Mouse (Mus musculus) T-helper 1 cell (primary cell): Measurements from ENCODE around the gene Ttn.

Experiments used
- in situ Hi-C: fragments of 300-600 bp; cut with MboI, MseI; formaldehyde crosslinking; loops from one replicate; pipeline ENCODE4 v1.15.1; 2025; ENCODE audit warnings: high pct_unique_total_duplicates

Gene Ttn

DNA sequence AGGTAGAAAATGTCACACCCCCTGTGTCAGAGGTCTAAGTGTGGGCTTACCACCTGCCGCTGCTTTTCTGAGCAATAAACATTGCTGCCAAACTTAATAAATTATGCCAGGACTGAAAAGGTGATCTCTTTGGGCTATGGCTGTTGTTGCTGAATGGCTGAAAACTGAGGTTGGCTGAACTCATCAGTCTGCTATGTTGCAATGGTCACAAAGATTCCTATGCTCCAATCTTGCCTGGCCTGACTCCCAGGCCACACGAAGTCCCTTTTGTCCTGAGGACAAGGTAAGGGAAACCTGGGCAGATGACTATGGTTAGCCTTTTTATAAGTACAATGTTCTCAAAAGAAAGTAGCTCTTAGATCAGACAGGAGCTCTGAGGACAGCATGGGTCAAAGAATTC lies 16.3 kb downstream of the Ttn start:
- in situ Hi-C loops: loop anchor here (25.0 kb wide), 1 partner anchor 371 kb away; no protein-coding TSS in a partner anchor

DNA sequence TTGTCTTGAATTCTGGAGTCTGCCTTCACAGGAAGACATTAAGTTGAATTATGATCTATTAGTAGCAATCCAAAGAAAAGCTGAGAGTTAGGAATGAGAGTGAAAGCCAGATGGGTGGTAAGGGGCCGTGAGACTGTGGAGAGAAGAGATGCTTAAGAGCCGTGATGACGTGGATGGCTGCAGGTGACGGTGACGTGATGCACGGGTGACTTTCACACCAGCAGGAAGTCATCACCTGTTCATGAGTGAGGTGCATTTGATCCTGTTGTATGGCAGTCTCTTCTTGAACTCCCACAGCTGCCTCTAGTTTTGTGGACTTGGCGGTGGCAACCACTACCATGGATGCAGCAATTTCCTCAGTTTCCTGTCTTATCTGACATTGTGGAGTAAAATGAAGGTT lies 16.8 kb downstream of the Ttn start:
- in situ Hi-C loops: loop anchor here (25.0 kb wide), 1 partner anchor 372 kb away; no protein-coding TSS in a partner anchor

DNA sequence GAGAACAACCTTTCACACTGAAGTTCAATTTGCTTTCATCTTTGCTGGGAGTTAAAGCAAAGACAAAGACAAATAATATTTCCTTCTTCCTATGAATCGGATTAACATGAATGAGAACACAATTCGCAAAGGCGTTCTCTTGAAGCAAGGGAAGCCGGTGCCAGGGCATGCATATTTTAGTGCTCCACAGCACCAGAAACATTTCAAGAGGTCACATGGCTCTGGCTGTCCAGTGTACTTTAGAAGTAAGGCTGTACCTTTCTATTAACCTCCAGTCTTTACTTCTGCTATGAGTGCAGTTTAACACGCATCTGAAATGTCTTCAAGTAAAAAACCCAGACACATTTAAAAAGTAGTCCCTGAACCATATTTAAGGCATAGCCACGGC lies 20.3 kb downstream of the Ttn start:
- in situ Hi-C loops: loop anchor here (25.0 kb wide), 1 partner anchor 375 kb away; no protein-coding TSS in a partner anchor

DNA sequence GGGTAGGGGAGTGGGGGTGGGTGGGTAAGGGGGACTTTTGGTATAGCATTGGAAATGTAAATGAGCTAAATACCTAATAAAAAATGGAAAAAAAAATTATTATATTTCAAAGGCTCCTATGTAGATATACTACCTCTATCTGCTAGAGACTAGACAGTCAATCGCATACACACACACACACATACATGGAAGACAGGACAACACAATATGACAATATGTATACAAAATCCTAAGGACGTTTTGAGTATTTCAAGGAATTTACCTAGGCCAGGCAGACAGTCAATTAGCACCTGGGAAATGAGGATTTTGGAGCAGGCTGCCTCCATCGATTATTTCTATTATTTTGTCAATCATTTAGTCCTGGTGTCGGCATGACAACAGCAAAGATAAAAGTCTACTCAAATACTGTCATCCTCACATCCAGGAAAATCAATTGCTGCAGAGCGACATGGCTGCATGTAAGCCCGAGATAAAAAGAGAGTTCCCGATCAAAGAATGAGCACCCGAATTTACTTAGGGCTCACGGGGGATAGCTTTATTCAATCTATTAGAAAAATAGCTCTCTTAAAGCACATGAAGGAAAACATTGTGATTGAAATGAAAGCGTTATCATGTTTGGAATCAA lies 20.8 kb downstream of the Ttn start:
- in situ Hi-C loops: loop anchor here (25.0 kb wide), 1 partner anchor 376 kb away; no protein-coding TSS in a partner anchor

DNA sequence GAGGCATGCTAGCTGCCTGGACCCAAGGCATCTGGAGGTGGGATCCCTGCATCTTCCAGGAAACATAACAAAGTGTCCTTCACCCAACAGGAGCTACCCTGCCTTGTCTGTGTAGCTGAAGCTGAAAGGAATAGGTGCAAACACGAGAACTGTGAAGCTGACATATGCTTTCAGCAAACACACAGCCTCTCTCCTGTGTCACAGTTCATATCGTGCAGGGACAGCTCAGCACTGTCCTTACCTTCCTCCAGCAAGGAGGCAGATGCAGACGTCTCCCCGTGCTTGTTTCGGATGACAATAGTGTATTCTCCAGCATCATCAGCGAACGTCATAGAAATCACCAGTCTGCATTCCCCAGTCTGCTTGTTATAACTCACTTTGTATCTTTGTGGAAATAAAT lies 32.6 kb downstream of the Ttn start:
- in situ Hi-C loops: loop anchor here (25.0 kb wide), 1 partner anchor 388 kb away; no protein-coding TSS in a partner anchor

DNA sequence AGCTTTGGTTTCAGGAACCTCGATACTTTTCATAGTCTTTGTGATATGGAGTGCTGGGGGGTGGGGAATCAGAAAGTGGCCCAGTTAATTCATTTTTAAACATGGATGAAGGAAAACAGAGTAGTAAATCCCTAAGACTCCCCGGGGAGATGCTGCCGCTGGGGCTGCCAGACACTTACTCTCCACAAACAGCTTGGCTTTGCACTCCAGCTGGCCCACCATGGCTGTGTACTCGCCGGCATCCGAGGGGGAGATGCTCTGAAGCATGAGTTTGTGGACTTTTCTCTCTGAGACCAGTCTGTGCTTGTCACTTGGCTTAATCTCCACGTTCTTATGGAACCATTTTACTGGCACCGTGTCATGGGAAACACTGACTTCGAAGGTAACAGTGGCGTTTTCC lies 43.8 kb downstream of the Ttn start:
- in situ Hi-C loops: no loop called here

DNA sequence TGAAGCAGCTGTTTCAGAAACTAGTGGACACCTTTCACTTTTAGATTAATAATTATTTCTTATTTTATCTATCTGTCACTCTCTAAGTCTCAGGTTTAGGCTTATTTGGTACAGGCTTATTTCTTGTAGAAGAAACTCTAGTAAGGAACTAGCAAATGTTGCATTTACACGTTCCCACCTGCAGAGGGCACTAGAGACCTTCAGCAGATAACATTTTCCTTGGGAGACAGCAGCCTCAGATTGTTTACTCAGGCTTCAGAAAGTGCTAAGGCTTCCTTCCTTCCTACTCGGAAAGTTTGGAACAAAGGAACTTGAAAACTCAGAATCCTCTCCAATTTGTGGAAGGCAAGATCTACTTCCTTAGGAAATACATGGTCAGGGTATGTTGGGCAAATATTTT lies 52.6 kb downstream of the Ttn start:
- in situ Hi-C loops: loop anchor here (5.0 to 10.0 kb wide), 2 partner anchors 53 to 655 kb away; partner anchors contain the start of gene Ttn

DNA sequence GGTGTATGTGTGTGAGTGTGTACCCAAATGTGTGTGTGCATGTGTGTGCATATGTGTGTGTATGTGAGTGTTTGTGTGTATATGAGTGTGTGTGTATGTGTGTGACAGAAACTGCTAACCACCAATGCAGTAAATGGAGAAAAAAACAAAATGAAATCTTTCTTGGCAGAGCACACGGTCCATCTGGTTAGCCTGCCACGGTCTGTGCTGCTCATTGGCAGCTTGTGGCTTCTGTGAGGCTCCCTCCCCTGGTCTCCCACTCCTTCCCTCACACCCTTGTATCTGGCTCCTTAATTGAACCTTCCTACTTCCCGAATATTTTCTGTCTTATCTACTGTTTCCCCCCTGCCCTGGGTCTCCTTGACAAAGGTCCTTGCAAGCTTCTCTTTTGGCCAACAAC lies 53.5 kb downstream of the Ttn start:
- in situ Hi-C loops: loop anchor here (10.0 kb wide), 1 partner anchor 656 kb away; no protein-coding TSS in a partner anchor

DNA sequence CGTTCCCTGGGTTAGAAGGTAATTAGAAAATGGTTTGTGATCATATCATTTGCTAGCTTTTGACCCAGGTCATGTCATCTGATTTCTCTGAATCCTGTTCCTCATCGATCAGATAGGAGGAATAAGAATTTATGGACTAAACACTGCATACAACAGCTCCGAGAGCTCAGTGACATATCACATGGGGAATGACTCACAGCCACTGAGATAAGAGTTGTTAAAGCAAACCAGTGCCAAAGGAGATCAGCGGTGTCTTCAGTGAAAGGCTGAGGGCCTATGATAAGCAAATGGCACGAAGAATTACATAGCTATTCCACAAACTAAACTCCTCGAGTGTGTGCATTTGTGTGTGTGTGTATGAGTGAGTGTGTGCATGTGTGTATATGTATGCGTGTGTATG lies 54.0 kb downstream of the Ttn start:
- in situ Hi-C loops: loop anchor here (10.0 kb wide), 1 partner anchor 657 kb away; no protein-coding TSS in a partner anchor

DNA sequence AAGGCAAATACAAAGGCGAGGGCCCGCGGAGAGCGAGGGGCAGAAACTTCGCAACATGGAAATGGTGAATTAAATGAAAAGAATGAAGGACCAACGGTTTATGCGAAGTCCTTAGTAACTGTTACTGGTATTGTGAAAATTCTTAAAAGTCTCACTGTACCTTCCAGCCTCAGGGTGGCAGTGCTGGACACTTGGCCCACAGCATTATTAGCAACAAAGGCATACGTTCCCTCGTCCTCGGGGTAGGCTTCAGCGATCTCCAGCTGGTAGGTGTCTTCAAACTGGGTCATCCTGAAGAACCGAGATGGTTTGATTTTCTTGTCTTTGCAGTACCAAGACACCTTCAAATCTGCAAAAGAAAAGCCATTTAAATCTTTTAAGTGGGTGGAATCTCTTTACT lies 55.4 kb downstream of the Ttn start:
- in situ Hi-C loops: loop anchor here (10.0 kb wide), 1 partner anchor 658 kb away; no protein-coding TSS in a partner anchor

DNA sequence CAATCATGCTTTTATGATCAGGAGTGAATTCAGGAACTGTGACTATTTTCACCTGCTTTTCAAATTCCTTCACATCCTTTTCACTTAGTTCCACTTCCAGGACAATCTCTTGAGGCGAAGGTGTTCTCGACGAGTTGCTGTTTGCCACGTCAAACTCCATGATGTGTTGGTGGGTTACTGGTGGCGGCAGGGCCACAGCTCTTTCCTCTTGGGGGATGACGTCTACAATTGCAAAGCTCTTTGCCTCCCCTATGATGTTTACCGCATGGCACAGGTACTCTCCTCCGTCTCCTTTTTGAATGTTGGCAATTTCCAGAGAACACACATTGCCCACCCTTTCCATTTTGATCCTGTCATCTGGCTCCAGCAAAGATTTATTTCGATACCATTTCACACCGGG lies 67.4 kb downstream of the Ttn start:
- in situ Hi-C loops: loop anchor here (10.0 kb wide), 1 partner anchor 860 kb away; no protein-coding TSS in a partner anchor

DNA sequence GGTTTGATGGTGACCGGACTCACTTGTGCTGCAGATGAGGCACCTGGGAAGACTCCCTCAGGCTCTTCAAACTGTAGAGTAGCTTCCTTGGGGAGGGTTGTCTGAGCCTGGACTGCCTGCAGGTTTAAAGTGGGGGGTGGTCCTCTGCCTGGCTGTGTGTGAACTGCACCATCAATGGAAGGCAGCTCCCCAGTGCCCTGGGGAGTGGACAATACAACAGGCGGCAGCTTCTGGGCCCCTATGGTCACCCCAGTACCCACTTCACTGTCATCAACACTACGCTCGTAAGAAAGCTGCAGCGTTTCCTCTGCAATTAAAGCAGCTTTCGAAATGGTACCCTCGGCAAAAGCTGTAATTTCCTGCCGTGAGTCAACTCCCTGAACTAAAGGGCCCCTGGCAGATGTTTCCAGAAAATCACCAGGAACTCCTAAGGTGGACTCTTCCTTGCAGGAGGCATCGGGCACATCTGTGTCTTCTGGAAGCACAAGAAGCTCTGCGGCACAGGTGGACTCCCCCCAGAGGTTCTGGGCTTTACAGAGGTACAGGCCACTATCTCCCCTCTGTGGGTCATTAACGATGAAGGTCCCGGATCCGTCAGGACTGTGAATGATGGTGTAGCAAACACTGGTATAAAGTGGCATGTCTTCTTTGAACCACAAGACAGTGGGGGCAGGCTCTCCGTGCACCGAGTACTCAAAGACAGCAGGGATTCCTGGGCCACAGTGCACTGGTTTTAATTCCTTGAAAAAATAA lies 73.5 kb downstream of the Ttn start:
- in situ Hi-C loops: no loop called here

DNA sequence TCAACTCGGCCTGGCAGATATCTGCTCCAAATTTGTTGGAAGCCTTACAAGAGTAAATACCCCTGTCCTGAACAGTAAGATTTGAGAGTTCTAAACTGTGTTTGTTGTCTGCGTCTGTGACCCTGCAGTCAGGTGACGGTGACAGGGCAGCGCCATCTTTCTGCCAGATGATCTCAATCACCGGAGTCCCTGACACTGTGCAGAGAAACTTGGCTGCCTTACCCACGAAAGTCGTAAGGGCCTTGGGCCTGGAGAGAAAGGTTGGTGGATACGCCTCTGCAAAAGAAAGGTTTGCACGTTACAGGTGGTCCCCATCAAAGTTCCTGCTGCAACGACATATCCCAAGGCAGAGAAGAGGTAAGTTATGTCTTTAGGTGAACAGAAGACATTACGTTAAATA lies 79.0 kb downstream of the Ttn start:
- in situ Hi-C loops: no loop called here

DNA sequence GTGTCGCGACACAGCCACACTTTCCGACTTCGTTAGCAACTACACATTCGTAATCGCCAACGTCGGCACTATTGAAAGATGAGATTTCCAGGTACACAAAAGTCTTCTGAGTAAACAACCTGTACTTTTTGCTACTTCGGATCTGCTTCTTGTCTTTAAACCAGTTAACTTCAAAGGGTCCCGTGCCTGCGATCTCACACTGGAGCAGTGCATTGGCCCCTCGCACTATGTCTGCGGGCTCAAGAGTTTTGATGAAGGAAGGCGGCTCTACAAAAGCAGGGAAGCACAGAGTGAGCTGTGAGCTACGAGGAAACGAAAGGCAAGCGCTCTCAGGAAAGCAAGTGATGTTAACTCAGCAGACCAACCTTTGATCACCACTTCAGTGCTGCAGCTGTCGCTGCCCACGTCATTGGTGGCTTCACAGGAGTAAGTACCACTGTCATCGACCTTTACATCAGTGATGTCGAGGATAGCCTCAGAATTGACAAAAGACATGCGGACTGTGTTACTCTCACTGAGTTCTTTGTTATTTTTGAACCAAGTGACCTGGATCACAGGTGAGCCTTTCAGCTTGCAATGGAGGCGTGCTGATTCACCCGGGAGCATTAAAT lies 80.8 kb downstream of the Ttn start:
- in situ Hi-C loops: no loop called here

DNA sequence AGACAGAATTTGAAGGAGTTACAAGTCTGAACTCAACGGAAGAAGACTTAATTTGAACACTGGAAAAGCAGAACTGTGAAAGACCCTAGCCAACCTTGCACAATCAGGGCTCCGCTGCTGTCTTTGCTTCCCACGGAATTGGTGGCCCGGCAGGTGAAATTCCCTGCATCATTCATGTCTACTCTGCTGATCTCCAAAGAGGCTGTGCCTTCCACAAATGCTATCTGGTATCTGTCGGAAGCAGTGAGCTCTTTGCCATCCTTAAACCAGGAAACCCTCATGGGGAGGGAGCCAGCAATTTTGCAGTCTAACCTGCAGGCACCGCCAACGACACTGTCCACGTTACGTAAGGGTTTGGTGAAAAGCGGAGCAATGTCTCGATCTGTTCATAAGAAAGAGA lies 82.5 kb downstream of the Ttn start:
- in situ Hi-C loops: no loop called here

DNA sequence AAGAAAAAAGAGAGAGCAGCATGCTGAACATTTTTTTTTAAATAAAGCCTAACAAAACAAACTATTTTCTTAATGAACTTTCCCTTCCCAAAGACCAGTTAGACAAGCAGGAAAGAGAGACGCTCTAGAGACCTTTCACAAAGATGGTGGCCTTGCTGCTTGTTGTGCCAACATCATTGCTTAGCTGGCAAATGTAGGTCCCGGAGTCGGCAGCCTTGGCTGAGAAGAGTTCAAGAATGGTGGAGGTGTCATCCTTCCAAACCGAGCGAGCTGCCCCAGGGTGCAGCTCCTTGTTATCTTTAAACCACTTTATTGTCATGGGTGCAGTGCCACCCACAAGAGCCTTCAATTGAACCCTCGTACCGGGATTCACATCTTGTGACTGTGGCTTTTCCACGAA lies 85.4 kb downstream of the Ttn start:
- in situ Hi-C loops: no loop called here

DNA sequence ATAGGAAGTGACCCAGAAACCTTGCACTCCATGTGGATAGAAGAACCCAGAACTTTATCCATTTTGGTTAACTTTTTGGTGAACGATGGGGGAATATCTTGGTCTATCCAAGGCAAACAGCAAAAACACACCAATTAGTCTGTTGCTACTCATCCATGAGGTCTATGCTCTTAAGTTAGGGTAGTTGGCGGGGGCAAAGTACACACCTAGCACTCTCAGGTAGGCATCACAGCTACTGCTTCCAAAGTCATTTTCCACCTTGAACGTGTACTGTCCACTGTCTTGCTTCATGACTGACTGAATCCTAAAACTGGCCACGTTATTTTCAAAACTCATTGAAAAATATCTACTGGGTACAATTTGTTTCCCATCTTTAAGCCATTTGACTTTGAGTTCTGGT lies 87.0 kb downstream of the Ttn start:
- in situ Hi-C loops: no loop called here

DNA sequence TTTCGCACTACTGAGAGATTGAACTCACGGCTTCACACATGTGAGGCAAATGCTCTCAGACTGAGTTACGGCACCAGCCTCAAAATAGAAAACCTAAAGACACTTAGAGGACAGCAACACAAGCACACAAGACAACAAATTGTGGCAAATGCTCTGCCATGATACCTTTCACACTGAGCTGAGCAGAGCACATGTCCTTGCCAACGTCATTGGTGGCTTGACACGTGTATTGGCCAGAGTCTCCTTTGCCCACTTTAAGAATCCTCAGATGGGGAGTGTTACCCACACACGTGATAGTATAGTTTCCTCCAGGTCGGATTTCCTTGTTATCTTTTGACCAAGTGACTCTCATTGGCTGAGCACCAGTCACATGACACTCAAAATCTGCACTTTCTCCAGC lies 93.6 kb downstream of the Ttn start:
- in situ Hi-C loops: no loop called here

DNA sequence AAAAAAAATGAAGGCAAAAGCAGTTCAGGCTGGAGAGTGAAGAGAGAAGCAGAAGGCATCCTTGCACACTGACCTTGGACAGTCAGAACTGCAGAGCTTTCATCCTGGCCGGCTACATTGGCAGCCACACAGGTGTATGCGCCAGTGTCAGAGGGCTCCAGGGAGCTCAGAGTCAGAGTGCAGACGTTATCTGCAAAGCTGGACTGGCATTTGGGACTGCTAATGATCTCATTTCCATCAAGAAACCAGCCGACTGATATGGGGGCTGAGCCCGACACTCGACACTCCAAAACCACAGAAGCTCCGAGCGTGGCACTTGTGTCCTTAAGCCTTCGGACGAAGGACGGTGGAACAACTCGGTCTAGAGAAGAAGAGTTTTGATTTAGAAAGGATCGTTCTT lies 96.5 kb downstream of the Ttn start:
- in situ Hi-C loops: no loop called here

DNA sequence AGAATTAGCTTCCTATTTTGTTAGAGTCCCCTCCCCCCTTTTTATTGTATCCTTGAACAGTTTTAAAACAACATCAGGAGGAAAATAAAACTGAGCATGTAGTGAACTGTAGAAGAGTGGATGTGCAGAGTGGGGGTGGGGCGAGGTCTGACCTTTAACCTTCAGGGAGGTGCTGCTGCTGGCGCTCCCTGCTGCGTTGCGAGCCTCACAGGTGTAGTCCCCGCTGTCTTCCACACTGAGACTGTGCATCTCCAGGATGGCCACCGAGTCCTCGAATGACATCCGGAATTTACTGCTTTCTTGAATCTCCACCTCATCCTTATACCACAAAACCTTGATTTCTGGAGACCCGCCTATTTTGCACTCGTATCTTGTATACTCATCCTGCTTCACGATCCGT lies 100.9 kb downstream of the Ttn start:
- in situ Hi-C loops: no loop called here

DNA sequence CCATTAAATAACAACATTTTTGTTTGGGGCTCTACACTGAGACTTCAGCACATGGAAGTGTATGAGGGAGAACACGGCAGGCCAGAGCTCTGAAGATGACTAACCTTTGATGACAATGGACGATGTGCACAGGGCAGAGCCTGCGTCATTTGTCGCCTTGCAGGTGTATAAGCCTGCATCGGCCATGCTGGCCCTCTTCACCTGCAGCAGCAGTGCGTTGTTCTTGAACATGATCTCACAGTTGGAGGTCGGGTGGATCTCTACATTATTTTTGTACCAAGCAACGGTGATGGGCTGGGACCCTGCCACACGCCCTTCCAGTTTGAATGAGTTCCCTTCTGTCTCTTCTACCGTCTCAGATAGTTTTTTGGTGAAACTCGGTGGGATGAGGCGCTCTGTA lies 106.8 kb downstream of the Ttn start:
- in situ Hi-C loops: no loop called here

DNA sequence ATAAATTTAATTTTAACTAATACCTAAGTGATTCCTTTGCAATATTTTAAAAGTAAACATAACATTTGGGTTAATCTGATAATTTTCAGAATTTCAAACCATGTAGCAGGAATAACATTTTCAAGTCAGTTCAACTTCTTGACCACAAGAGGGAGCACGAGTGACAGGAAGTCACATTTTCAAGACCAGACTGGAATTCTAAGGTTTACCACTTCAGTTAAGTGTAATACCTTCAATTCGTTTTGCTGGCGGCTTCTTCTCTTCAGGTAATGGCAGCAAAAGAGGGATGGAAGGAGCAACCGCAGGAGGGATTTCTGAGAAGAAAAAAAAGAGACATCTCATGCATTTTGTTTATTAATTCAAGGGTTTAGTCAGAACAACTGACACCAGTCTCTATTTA lies 115.4 kb downstream of the Ttn start:
- in situ Hi-C loops: no loop called here

DNA sequence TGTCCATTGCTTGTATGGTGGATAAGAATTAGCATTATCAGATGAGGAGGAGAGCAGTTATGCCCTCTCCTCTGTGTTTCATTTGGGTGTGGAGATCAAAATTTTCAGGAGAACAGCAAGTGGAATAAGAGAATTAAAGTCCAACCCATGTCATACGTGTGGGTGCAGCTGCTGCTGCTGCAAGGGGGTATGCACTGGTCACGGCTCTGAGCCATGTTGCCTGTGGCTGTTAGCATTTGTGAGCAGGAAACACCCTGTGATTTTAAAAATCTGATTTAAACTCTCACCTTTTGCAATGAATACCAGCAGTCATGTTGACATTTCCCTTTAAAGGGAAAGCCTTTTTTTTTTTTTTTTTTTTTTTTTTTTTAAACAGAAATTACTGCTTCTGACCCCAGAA lies 116.8 kb downstream of the Ttn start:
- in situ Hi-C loops: no loop called here
